Mouse (Mus musculus): ENCODE data around the gene Slc35f3.

Gene Slc35f3

GRCm38 (mm10) chr8:126298296-126299093, at the start of gene Slc35f3:
TSS of gene Slc35f3 (plus strand) at chr8:126298558.
- DNase-seq (ENCODE audit: low spot score in 2 of 2): peak; percentile 29 to 51

GRCm38 (mm10) chr8:126250486-126250885, 47.9 kb upstream of the Slc35f3 start:
- DNase-seq (ENCODE audit: low spot score in 2 of 2): no peak

GRCm38 (mm10) chr8:126256585-126257391, 41.6 kb upstream of the Slc35f3 start:
- no peak for DNase-seq (ENCODE audit: low spot score in 2 of 2)

- DNase-seq (ENCODE audit: low spot score in 2 of 2): no peak
Observed at GRCm38 (mm10) chr8:126257392-126257681, 41.0 kb upstream of the Slc35f3 start.

GRCm38 (mm10) chr8:126258175-126258781, 40.1 kb upstream of the Slc35f3 start:
- peak; percentile 69 to 74 for DNase-seq (ENCODE audit: low spot score in 2 of 2)

GRCm38 (mm10) chr8:126265186-126265585, 33.2 kb upstream of the Slc35f3 start:
- no peak for DNase-seq (ENCODE audit: low spot score in 2 of 2)

GRCm38 (mm10) chr8:126267118-126267517, 31.2 kb upstream of the Slc35f3 start:
- DNase-seq (ENCODE audit: low spot score in 2 of 2): no peak

- DNase-seq (ENCODE audit: low spot score in 2 of 2): no peak
Observed at GRCm38 (mm10) chr8:126269733-126270132, 28.6 kb upstream of the Slc35f3 start.

GRCm38 (mm10) chr8:126272445-126272844, 25.9 kb upstream of the Slc35f3 start:
- DNase-seq (ENCODE audit: low spot score in 2 of 2): peak in 1 of 2 experiments; percentile 48

- DNase-seq (ENCODE audit: low spot score in 2 of 2): peak; percentile 20 to 52
Observed at GRCm38 (mm10) chr8:126273066-126273465, 25.3 kb upstream of the Slc35f3 start.

GRCm38 (mm10) chr8:126274866-126275360, 23.4 kb upstream of the Slc35f3 start:
- no peak for DNase-seq (ENCODE audit: low spot score in 2 of 2)

- no peak for DNase-seq (ENCODE audit: low spot score in 2 of 2)
Observed at GRCm38 (mm10) chr8:126275886-126276285, 22.5 kb upstream of the Slc35f3 start.

GRCm38 (mm10) chr8:126291951-126292350, 6.4 kb upstream of the Slc35f3 start:
- no peak for DNase-seq (ENCODE audit: low spot score in 2 of 2)

- no peak for DNase-seq (ENCODE audit: low spot score in 2 of 2)
Observed at GRCm38 (mm10) chr8:126297284-126297845, 993 bp upstream of the Slc35f3 start.

GRCm38 (mm10) chr8:126299333-126299732, 975 bp downstream of the Slc35f3 start:
- peak in 1 of 2 experiments; percentile 19 for DNase-seq (ENCODE audit: low spot score in 2 of 2)

- no peak for DNase-seq (ENCODE audit: low spot score in 2 of 2)
Observed at GRCm38 (mm10) chr8:126300350-126300749, 2.0 kb downstream of the Slc35f3 start.

GRCm38 (mm10) chr8:126301580-126301979, 3.2 kb downstream of the Slc35f3 start:
- no peak for DNase-seq (ENCODE audit: low spot score in 2 of 2)

- DNase-seq (ENCODE audit: low spot score in 2 of 2): no peak
Observed at GRCm38 (mm10) chr8:126307164-126307563, 8.8 kb downstream of the Slc35f3 start.

GRCm38 (mm10) chr8:126309015-126309414, 10.7 kb downstream of the Slc35f3 start:
- DNase-seq (ENCODE audit: low spot score in 2 of 2): peak; percentile 27 to 46

- DNase-seq (ENCODE audit: low spot score in 2 of 2): no peak
Observed at GRCm38 (mm10) chr8:126324931-126325330, 26.6 kb downstream of the Slc35f3 start.

- no peak for DNase-seq (ENCODE audit: low spot score in 2 of 2)
Observed at GRCm38 (mm10) chr8:126326136-126326535, 27.8 kb downstream of the Slc35f3 start.

- DNase-seq (ENCODE audit: low spot score in 2 of 2): peak; percentile 10 to 34
Observed at GRCm38 (mm10) chr8:126326731-126327130, 28.4 kb downstream of the Slc35f3 start.
